Mouse (Mus musculus) cerebellum, adult 2 months (tissue): Measurements from ENCODE around the gene Klhl20. TPM values are rescaled to one million over a fixed set of nuclear protein-coding genes. Genes with fewer than 3 reads are reported as not detected.

ENCODE experiments used
- DNase-seq, 2 experiments: peaks; one replicate each; pipeline ENCODE4 v3.0.0; 2021
- H3K27ac ChIP-seq: fragments of 200-500 bp; 2 replicates; pipeline ENCODE4 v1.5.1; 2012; ENCODE audit warnings: low read length, control low read depth, inconsistent platforms; ENCODE audit not compliant: insufficient read depth
- H3K27me3 ChIP-seq: fragments of 200-500 bp; 2 replicates; pipeline ENCODE4 v1.6.1; 2012; ENCODE audit warnings: inconsistent platforms, mild to moderate bottlenecking, low read length, moderate library complexity; ENCODE audit not compliant: control insufficient read depth, insufficient read depth
- H3K4me1 ChIP-seq: fragments of 200-500 bp; 2 replicates; pipeline ENCODE4 v1.6.1; 2011; ENCODE audit warnings: low read length; ENCODE audit not compliant: control insufficient read depth, insufficient read depth
- H3K4me3 ChIP-seq: fragments of 200-500 bp; replicated peaks from 2 replicates; pipeline ENCODE3; 2011; ENCODE audit warnings: mild to moderate bottlenecking, low read depth, low read length, control low read depth; ENCODE audit not compliant: insufficient read depth
- CTCF ChIP-seq: fragments of 200-500 bp; IDR thresholded peaks from 2 replicates; pipeline ENCODE4 v1.5.1; 2011; ENCODE audit warnings: low read depth, mild to moderate bottlenecking, control low read depth, low read length, moderate library complexity, borderline replicate concordance; ENCODE audit not compliant: insufficient read depth
- POLR2A ChIP-seq: fragments of 200-500 bp; IDR thresholded peaks from 2 replicates; pipeline ENCODE4 v1.6.1; 2011; ENCODE audit warnings: low read length, control low read depth, borderline replicate concordance; ENCODE audit not compliant: insufficient read depth
- WGBS: fragments of 180-500 bp; shearing (Covaris S2); methylation state at CpG from one replicate; pipeline ENCODE4 v1.1.7; 2018; 5-methylcytosine and 5-hydroxymethylcytosine counted together
- polyA plus RNA-seq: library from polyadenylated mRNA; depleted of rRNA; stranded (reverse); fragments of >200 nt; gene quantifications from 2 replicates; pipeline ENCODE4 v1.2.3, GENCODE M21; 2012; rRNA removed

Klhl20 gene
- polyA plus RNA-seq, 1 experiment = 19.5 TPM

DNA sequence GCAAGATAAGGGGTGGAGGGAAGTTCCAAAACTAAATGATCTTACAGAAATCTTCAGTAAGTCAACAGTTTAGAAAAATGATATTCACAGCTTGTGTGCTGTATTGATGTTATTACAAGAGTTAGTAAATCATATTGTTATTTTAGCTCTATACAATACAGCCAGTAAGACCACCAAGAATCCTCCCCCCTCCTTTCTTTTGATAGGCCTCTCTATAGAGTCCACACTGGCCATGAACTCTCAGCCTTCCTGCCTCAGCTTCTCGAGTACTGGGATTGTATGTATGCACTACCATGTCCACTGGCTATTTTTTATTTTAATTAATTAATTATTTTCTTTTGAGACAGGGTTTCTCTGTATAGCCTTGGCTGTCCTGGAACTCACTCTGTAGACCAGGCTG is 68.0 kb downstream of the Klhl20 start:
- no peak for TF ChIP-seq CTCF
- TF ChIP-seq POLR2A = no peak
- no peak for DNase-seq
- H3K27ac ChIP-seq = no peak overlapping the region
- 59% methylated on average over 1 of the region's 1 CpGs for WGBS
- H3K27me3 ChIP-seq = no peaks in the 10 kb centered on the region
- no peaks in the 10 kb centered on the region for H3K4me1 ChIP-seq
- H3K4me3 ChIP-seq = no peak overlapping the region

DNA sequence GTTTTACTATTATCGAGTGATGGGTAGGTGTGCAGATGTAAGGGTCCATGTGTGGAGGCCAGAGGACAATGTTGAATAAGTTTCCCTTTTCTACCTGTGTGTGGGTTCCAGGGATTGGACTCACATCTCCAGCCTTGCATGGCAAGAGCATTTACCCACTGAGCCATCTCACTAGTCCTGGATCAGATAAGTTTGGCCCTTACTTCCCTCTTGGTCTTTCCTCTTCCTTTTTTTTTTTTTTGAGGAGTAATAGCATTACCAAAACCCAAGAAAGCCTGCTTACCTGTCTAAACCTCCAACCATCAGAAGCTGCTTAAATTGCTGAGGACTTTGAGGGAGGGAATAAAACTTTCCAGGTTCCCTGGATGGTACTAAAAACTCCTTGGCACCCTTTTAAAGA is 74.1 kb downstream of the Klhl20 start:
- DNase-seq = no peak
- no peak overlapping the region for H3K4me3 ChIP-seq
- 95% methylated on average over 1 of the region's 1 CpGs for WGBS
- TF ChIP-seq POLR2A (no peak), CTCF (no peak)
- H3K27ac ChIP-seq = no peak overlapping the region
- no peaks in the 10 kb centered on the region for H3K27me3 ChIP-seq
- H3K4me1 ChIP-seq = no peaks in the 10 kb centered on the region

DNA sequence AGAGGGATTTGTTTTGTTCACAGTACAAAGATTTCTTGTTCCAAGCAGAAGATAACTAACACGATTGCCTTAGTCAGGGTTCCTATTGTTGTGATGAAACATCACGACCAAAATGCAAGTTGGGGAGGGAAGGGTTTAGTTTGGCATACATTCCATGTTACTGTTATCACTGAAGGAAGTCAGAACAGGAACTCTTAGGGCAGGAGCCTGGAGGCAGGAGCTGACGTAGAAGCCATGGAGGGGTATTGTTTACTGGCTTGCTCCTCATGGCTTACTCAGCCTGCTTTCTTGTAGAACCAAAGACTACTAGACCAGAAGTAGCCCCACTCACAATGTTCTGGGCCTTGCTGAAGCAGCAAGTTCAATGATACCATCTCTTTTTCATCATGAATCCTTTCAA is 84.3 kb downstream of the Klhl20 start:
- H3K27ac ChIP-seq = no peak overlapping the region
- no peak overlapping the region for H3K4me3 ChIP-seq
- H3K4me1 ChIP-seq = no peaks in the 10 kb centered on the region
- no peak for DNase-seq
- WGBS = 89% methylated on average over 3 of the region's 3 CpGs
- no peaks in the 10 kb centered on the region; the same call in 1 of the 2 replicates for H3K27me3 ChIP-seq
- TF ChIP-seq CTCF (no peak), POLR2A (no peak)

DNA sequence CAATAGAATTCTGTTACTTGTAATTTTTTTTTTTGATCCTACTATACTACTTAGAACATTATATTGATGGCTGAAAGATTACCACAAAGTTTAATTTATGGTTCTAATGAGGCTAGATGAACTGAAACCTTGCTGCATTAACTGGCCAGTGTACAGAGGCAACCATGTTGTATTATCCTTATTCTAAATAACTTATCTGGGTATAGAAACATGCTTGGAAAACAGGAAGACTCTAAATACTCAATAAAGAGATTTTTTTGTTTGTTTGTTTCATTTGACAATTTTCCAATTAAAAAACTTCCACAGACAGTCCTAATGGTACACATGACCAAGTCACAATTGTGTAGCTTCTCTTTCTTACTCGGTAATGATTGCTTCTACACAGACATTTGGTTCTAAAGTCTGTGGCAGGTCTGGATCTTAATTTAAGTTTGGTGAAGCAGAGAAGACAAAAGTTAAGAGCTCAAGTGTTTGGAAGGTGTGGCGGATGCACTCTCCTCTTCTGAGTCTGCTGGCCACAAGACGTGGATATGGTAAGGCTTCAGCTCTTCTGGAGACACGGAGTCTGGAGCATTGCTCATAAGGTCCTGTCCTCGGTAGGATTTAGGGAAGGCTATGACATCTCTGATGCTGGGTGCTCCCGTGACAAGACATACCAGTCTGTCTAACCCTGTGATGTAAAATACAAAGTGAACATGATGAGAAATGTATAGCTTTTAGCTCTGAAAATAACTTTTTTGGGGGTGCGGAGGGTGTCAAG is 89.9 kb downstream of the Klhl20 start:
- Histone ChIP-seq H3K4me3 (no peak overlapping the region), H3K4me1 (peaks cover 4% of the 10 kb centered on the region; the same call in 1 of the 2 replicates), H3K27me3 (no peaks in the 10 kb centered on the region; the same call in 1 of the 2 replicates), H3K27ac (no peak overlapping the region)
- DNase-seq = no peak
- 87% methylated on average over 7 of the region's 7 CpGs for WGBS
- TF ChIP-seq POLR2A = no peak
- no peak for TF ChIP-seq CTCF

DNA sequence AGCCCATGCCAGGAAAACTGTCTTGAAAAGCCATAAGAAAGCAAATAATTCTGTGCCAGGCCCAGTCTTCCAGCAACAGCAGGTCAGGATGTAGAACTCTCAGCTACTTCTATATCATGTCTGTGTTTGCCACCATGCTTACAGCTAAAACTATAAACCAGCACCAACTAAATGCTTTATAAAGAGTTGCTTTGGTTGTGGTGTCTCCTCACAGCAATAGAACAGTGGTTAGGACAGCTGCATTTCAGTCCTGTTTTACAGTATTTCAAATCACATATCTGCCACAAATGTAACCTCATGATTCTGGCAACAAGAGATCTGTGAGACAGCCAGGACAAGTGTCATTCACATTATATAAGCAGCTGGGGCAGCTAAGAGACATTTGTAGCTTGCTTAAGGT is 90.5 kb downstream of the Klhl20 start:
- H3K4me3 ChIP-seq = no peak overlapping the region
- TF ChIP-seq POLR2A = no peak
- TF ChIP-seq CTCF = no peak
- no peak overlapping the region for H3K27ac ChIP-seq
- H3K4me1 ChIP-seq = peaks cover 4% of the 10 kb centered on the region; the same call in 1 of the 2 replicates
- no peak for DNase-seq
- H3K27me3 ChIP-seq = no peaks in the 10 kb centered on the region; the same call in 1 of the 2 replicates

DNA sequence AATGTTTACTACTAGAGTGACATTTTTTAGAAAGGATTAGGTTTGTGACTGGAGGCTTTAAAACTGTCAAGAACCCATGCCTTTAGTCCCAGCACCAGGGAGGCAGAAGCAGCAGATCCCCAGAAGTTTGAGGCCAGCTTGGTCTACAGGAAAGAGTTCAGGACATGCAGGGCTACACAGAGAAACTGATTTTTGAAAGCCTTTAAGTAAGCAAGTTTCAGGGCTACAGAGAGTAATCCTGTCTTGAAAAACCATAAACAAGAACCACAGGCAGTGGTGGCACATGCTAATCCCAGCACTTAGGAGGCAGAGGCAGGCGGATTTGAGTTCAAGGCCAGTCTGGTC is 90.9 kb downstream of the Klhl20 start:
- TF ChIP-seq CTCF = no peak
- TF ChIP-seq POLR2A = no peak
- Histone ChIP-seq H3K27me3 (no peaks in the 10 kb centered on the region; the same call in 1 of the 2 replicates), H3K4me1 (peaks cover 4% of the 10 kb centered on the region; the same call in 1 of the 2 replicates), H3K27ac (no peak overlapping the region), H3K4me3 (no peak overlapping the region)
- 53% methylated on average over 1 of the region's 1 CpGs for WGBS
- DNase-seq = no peak

DNA sequence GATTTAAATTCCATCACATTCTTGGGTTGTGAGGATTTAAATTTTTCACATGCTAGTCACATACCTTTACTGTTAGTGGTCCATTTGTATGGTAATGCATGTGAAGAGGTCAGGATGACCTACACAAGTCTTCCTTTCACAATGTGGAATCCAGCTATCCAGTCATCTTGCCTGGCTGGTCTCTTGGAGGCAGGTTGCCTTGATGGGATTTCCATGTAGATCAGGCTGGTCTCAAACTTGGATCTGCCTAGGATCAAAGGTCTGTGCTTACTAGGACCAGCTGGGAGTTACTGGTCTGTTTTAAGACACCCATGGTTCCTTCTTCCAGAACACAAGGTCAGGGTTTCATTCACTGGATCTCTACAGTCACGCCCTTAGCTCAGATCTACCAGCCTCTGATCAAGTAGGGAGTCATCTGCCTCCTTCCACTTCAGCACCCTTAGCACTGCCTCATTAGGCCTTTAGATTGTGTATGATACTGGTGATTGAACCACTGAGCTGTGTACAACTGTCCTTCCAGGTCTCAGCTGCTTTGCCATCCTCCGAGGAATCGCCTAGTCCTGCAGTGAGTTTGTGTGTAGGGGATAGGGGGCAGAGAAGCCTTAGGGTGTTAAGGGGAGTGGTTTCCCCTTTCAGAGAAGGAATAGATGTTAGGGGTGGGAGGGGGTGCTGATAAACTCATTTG is 91.4 kb downstream of the Klhl20 start:
- no peak overlapping the region for H3K4me3 ChIP-seq
- WGBS = 30% methylated on average over 3 of the region's 3 CpGs
- no peak for DNase-seq
- no peak overlapping the region for H3K27ac ChIP-seq
- H3K4me1 ChIP-seq = peaks cover 4% of the 10 kb centered on the region; the same call in 1 of the 2 replicates
- TF ChIP-seq CTCF (no peak), POLR2A (no peak)
- H3K27me3 ChIP-seq = no peaks in the 10 kb centered on the region; the same call in 1 of the 2 replicates

DNA sequence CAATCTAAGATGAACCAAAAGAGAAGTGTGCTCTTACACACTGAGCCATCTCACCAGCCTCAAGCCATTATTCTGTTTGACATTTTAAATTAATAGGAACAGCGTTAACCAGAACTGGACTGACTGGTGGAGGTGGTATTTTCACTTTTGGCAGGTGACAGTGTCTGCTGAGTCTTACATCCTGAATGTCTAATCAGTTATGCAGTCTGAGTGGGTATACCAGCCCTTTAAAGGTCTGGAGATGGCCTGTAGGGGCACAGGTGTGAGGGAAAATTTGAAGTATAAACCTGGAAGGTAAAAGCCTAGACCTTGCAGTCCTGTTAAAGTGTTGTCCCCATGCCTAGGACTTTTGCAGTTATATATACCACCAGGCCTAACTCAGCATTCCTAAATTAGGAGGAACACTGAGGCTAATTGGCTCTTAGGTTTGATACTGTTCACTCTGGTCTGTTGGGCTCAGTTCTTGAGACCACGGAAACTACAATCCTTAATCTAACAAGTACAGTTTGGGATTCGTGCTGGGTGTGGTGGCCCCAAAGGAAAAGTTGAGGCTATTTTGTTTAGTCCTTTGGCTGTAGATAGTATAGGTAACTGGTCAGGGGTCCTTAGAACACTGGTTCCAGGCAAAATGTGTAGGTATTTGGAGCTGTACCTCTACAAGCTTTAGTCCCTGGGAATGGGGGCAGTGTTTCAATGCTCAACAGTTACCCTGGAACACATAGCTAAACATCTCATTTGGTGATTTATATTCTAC is 92.2 kb downstream of the Klhl20 start:
- DNase-seq = no peak
- no peak for TF ChIP-seq CTCF
- no peak for TF ChIP-seq POLR2A
- no peaks in the 10 kb centered on the region; the same call in 1 of the 2 replicates for H3K27me3 ChIP-seq
- no peak overlapping the region for H3K27ac ChIP-seq
- WGBS = 19% methylated on average over 3 of the region's 3 CpGs
- H3K4me1 ChIP-seq = peaks cover 4% of the 10 kb centered on the region; the same call in 1 of the 2 replicates
- no peak overlapping the region for H3K4me3 ChIP-seq

Other genes starting within 250 kb of the Klhl20 start
- 12.0 TPM in 2 replicates for gene Rc3h1, start 225.1 kb downstream of the Klhl20 start, polyA plus RNA-seq
- 0.18 and 0.30 TPM in 2 replicates for gene Serpinc1, start 152.9 kb downstream of the Klhl20 start, polyA plus RNA-seq
- 5.0 and 5.5 TPM in 2 replicates for gene Zbtb37, start 96.7 kb downstream of the Klhl20 start, polyA plus RNA-seq
- gene Dars2, start 60.9 kb downstream of the Klhl20 start, polyA plus RNA-seq = 20.2 and 21.2 TPM in 2 replicates
- gene Cenpl, start 60.8 kb downstream of the Klhl20 start, polyA plus RNA-seq = 1.6 and 1.9 TPM in 2 replicates
- 10.9 and 14.3 TPM in 2 replicates for gene Ankrd45, start 11.2 kb upstream of the Klhl20 start, polyA plus RNA-seq
- gene Tex50, start 27.8 kb upstream of the Klhl20 start, polyA plus RNA-seq = not detected in 2 replicates
- 301 and 339 TPM in 2 replicates for gene Prdx6, start 119.7 kb upstream of the Klhl20 start, polyA plus RNA-seq